Mouse (Mus musculus) hindbrain, postnatal 0 days (tissue): ENCODE measurements at regions not wholly inside any gene's neighbourhood (a gene's known extent, or its start where the extent isn't known, plus 50 kb on each side); places are given as distances from the start of the nearest gene placed in this dataset.

Source experiments
- ATAC-seq: fragments of 200-750 bp; cut with Nextera tagmentation; 2 replicates; pipeline ENCODE4 v1.8.0; 2017; ENCODE audit warnings: mild to moderate bottlenecking, moderate TSS enrichment, moderate library complexity
- DNase-seq: peaks from one replicate; pipeline ENCODE4 v3.0.0-alpha.2; 2015; ENCODE audit warnings: low spot score
- H3K27ac ChIP-seq: fragments of 300-500 bp; sonication (generic); 2 replicates; pipeline ENCODE4 v1.5.1; 2014; ENCODE audit warnings: mild to moderate bottlenecking
- H3K27me3 ChIP-seq: fragments of 300-500 bp; sonication (generic); 2 replicates; pipeline ENCODE4 v1.6.1; 2014; ENCODE audit warnings: low read length, mixed read lengths; ENCODE audit not compliant: insufficient read depth
- H3K36me3 ChIP-seq: fragments of 300-500 bp; sonication (generic); 2 replicates; pipeline ENCODE4 v1.6.1; 2014; ENCODE audit warnings: low read length, mixed read lengths; ENCODE audit not compliant: insufficient read depth
- H3K4me1 ChIP-seq: fragments of 300-500 bp; sonication (generic); 2 replicates; pipeline ENCODE4 v1.6.1; 2014; ENCODE audit warnings: antibody characterized with exemption, low read length, mixed read lengths; ENCODE audit not compliant: insufficient read depth
- H3K4me2 ChIP-seq: fragments of 300-500 bp; sonication (generic); 2 replicates; pipeline ENCODE4 v1.6.1; 2014; ENCODE audit warnings: low read depth, mild to moderate bottlenecking, low read length, moderate library complexity, mixed read lengths
- H3K4me3 ChIP-seq: fragments of 300-500 bp; sonication (generic); 2 replicates; pipeline ENCODE4 v1.5.1; 2014; ENCODE audit warnings: low read length
- H3K9ac ChIP-seq: fragments of 300-500 bp; sonication (generic); replicated peaks from 2 replicates; pipeline ENCODE4 v1.6.1; 2014; ENCODE audit warnings: mild to moderate bottlenecking, low read length, moderate library complexity, mixed read lengths
- H3K9me3 ChIP-seq: fragments of 300-500 bp; sonication (generic); 2 replicates; pipeline ENCODE4 v1.6.1; 2016; ENCODE audit warnings: low read length, mixed read lengths
- CTCF ChIP-seq: IDR thresholded peaks from 2 replicates; pipeline ENCODE4 v1.5.1; 2016; ENCODE audit warnings: antibody characterized with exemption, control low read depth, low read depth
- WGBS: fragments of 180-500 bp; shearing (Covaris S2); extraction: QIAGEN DNeasy Blood & Tissue Kit; methylation state at CpG from one replicate; pipeline ENCODE4 v1.1.7; 2014; 5-methylcytosine and 5-hydroxymethylcytosine counted together

- H3K27me3 ChIP-seq: no peaks in the 10 kb centered on the region
- no peak overlapping the region for H3K27ac ChIP-seq
- TF ChIP-seq CTCF: no peak
- DNase-seq (peak; percentile 3), ATAC-seq (no peak)
- H3K4me3 ChIP-seq: no peak overlapping the region
- WGBS: 62% methylated on average over 4 of the region's 4 CpGs
- H3K36me3 ChIP-seq: no peaks in the 10 kb centered on the region
- no peaks in the 10 kb centered on the region for H3K4me1 ChIP-seq
- H3K4me2 ChIP-seq: no peak overlapping the region
- no peak overlapping the region for H3K9ac ChIP-seq
- H3K9me3 ChIP-seq: no peaks in the 10 kb centered on the region
These were observed 283.5 kb downstream of the Naf1 start for GRCm38 (mm10) chr8:67143479-67143878.

- ATAC-seq: no peak
These were observed 321.7 kb downstream of the Naf1 start for GRCm38 (mm10) chr8:67181741-67182140.

GRCm38 (mm10) chr8:67199213-67199612 is 324.4 kb upstream of the Nat3 start:
- Histone ChIP-seq H3K27ac (no peak overlapping the region), H3K9ac (no peak overlapping the region), H3K36me3 (no peaks in the 10 kb centered on the region), H3K4me1 (no peaks in the 10 kb centered on the region), H3K27me3 (no peaks in the 10 kb centered on the region), H3K4me2 (no peak overlapping the region), H3K9me3 (no peaks in the 10 kb centered on the region), H3K4me3 (no peak overlapping the region)
- DNase-seq: no peak
- no peak for TF ChIP-seq CTCF
- ATAC-seq: no peak

More at GRCm38 (mm10) chr8:67181741-67182140, 321.7 kb downstream of the Naf1 start:
- Histone ChIP-seq H3K27me3 (no peaks in the 10 kb centered on the region), H3K27ac (no peak overlapping the region), H3K9ac (no peak overlapping the region), H3K4me1 (no peaks in the 10 kb centered on the region), H3K4me3 (no peak overlapping the region), H3K4me2 (no peak overlapping the region), H3K9me3 (no peaks in the 10 kb centered on the region), H3K36me3 (no peaks in the 10 kb centered on the region)
- 77% methylated on average over 5 of the region's 5 CpGs for WGBS
- no peak for TF ChIP-seq CTCF
- DNase-seq: no peak

GRCm38 (mm10) chr8:67206064-67206463 is 317.6 kb upstream of the Nat3 start:
- WGBS: 60% methylated on average over 1 of the region's 1 CpGs
- H3K4me1 ChIP-seq: no peaks in the 10 kb centered on the region
- no peaks in the 10 kb centered on the region for H3K36me3 ChIP-seq
- no peak for TF ChIP-seq CTCF
- H3K27me3 ChIP-seq: no peaks in the 10 kb centered on the region
- H3K9me3 ChIP-seq: no peaks in the 10 kb centered on the region
- DNase-seq (no peak), ATAC-seq (no peak)
- no peak overlapping the region for H3K4me2 ChIP-seq
- no peak overlapping the region for H3K27ac ChIP-seq
- H3K9ac ChIP-seq: no peak overlapping the region
- H3K4me3 ChIP-seq: no peak overlapping the region

GRCm38 (mm10) chr8:67231921-67232701 is 291.5 kb upstream of the Nat3 start:
- DNase-seq (no peak), ATAC-seq (no peak)
- H3K27ac ChIP-seq: no peak overlapping the region
- H3K4me1 ChIP-seq: no peaks in the 10 kb centered on the region
- no peaks in the 10 kb centered on the region for H3K9me3 ChIP-seq
- no peak overlapping the region for H3K4me3 ChIP-seq
- TF ChIP-seq CTCF: no peak
- no peak overlapping the region for H3K4me2 ChIP-seq
- 83% methylated on average over 7 of the region's 7 CpGs for WGBS
- H3K9ac ChIP-seq: no peak overlapping the region
- H3K36me3 ChIP-seq: no peaks in the 10 kb centered on the region
- no peaks in the 10 kb centered on the region for H3K27me3 ChIP-seq

- DNase-seq: peak; percentile 12
These were observed 284.7 kb upstream of the Nat3 start for GRCm38 (mm10) chr8:67238934-67239333.

GRCm38 (mm10) chr8:67278759-67279158 is 244.9 kb upstream of the Nat3 start:
- Histone ChIP-seq H3K27ac (no peak overlapping the region), H3K9me3 (no peaks in the 10 kb centered on the region), H3K36me3 (no peaks in the 10 kb centered on the region), H3K4me3 (no peak overlapping the region), H3K4me2 (no peak overlapping the region), H3K4me1 (no peaks in the 10 kb centered on the region), H3K27me3 (no peaks in the 10 kb centered on the region), H3K9ac (no peak overlapping the region)
- TF ChIP-seq CTCF: no peak
- ATAC-seq: no peak
- WGBS: 68% methylated on average over 6 of the region's 6 CpGs
- no peak for DNase-seq

More at GRCm38 (mm10) chr8:67238934-67239333, 284.7 kb upstream of the Nat3 start:
- no peak overlapping the region for H3K4me3 ChIP-seq
- no peaks in the 10 kb centered on the region for H3K4me1 ChIP-seq
- no peak overlapping the region for H3K27ac ChIP-seq
- no peaks in the 10 kb centered on the region for H3K27me3 ChIP-seq
- H3K9me3 ChIP-seq: no peaks in the 10 kb centered on the region
- TF ChIP-seq CTCF: no peak
- no peaks in the 10 kb centered on the region for H3K36me3 ChIP-seq
- no peak overlapping the region for H3K4me2 ChIP-seq
- H3K9ac ChIP-seq: no peak overlapping the region
- ATAC-seq: no peak
- WGBS: 75% methylated on average over 1 of the region's 1 CpGs
